Mouse (Mus musculus): ENCODE measurements around the gene Suz12.
A peak's percentile ranks its signal among the peaks of the same experiment; 100 is the strongest.
"Not testable (repeated sequence)": the region's sequence is repeated elsewhere in the genome, so short reads cannot be mapped to it uniquely, and the experiment has no call there.

Suz12 gene

DNA sequence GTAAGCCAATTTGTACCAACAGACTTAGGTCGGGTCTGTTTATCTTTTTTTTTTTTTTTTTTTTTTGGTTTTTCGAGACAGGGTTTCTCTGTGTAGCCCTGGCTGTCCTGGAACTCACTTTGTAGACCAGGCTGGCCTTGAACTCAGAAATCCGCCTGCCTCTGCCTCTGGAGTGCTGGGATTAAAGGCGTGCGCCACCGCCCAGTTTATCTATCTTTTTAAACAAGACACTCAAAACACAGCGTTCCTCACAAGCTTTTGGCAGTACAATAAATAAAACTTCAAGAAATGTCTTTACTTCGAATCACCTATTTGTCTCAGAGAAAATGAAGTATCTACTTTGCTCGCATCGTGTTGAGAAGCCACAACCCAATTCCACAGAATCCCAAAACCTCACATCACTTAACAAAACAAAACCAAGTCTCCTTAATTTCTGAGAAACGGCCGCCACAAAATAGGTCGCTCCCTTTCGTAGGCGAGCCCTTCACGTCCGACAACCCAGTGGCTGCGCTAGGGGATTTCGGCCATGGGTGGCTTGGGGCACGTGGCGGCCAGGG lies 793 bp upstream of the Suz12 start:
- DNase-seq (ENCODE audit: low read depth, low spot score) = no peak

DNA sequence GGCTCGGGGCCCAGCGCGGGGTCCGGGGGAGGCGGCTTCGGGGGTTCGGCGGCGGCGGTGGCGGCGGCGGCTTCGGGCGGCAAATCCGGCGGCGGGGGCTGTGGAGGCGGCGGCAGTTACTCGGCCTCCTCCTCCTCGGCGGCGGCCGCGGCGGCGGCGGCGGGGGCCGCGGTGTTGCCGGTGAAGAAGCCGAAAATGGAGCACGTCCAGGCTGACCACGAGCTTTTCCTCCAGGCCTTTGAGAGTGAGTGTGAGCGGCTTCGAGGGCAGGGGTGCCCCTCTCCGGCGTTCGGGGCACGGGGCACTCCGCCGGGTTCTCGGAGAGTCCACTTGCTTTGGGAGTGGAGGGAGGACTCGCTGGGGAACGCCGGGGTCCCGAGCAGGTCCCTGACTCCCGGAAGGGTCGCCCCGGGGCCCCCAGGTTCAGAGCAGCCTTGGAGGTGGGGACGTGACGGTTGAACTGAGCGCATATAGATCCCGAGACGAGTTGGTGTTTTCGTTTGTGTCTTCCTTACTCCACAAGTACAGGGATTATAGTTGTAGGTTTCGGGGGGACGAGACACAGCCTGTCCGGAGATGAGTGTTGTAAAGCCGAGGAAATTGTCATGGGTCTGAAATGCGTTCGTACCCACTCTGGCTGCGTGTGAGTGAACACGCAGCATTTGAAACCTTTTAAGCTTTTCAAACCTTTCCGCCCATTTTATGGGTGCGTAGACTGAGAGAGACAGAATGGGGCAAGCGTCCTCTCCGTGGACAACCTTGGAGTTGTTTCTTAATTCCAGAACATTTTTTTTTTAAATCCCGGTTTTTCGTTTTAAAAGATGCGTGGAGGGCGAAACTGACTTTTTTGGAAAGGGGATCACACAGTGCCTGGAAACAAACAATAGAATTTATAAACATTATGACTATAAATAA lies 707 bp downstream of the Suz12 start:
- peak; percentile 18 for DNase-seq (ENCODE audit: low read depth, low spot score)

DNA sequence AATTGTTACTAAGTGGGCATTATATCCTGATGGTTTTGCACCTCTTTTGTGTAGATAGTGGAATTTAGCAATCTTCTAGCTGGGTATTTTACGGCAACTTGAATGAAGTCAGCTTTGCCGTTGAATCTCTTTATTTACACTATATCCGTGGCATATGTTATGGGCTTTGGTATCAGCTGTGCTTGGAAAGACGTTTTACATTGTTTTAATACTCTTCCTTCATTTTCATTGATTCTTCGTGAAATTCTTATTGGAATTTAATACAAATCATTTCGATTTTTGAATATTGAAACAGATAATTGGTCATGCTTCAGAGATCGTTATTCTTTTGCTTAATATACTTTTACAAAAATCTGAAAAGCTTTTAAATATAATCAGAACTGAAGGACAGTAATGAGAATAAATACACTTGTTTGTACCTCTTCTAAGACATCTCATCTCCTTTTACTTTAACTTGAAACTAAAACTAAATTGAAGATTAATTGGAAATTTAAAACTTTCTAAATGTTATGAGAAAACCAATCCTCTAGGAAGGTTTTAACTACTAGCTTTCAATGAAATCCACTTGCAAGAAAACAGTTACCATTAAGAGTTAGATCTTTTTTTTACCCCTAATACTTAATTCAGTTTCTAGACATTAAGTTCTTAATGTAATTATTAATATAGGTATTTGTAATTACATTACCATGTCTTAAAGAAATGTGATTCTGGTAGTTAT lies 1.5 kb downstream of the Suz12 start:
- DNase-seq (ENCODE audit: low read depth, low spot score) = no peak

DNA sequence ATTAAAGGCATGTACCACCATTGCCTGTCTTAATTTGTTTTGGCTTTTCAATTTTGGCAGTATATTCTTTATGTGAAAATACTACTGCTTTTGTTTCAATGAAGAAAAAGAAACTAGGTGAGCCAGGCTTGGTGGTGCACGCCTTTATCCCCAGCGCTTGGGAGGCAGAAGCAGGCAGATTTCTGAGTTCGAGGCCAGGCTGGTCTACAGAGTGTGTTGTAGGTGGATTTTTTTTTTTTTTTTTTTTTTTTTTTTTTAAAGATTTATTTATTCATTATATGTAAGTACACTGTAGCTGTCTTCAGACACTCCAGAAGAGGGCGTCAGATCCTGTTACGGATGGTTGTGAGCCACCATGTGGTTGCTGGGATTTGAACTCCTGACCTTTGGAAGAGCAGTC lies 23.6 kb downstream of the Suz12 start:
- not testable (repeated sequence) for DNase-seq (ENCODE audit: low read depth, low spot score)

DNA sequence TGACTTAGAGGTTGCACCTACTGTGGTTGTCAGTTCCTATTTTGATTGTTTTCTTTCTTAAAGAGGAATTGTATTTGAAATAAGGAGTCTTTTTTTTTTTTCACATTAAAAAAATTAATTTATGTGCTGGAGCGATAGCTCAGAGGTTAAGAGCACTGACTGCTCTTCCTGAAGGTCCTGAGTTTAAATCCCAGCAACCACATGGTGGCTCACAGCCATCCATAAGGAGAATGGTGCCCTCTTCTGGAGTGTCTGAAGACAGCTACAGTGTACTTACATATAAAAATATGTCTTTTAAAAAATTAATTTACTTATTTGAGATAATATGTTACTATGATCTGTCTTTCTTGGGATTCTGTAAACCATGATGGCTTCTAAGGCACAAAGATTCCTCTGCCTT lies 26.9 kb downstream of the Suz12 start:
- DNase-seq (ENCODE audit: low read depth, low spot score) = no peak

DNA sequence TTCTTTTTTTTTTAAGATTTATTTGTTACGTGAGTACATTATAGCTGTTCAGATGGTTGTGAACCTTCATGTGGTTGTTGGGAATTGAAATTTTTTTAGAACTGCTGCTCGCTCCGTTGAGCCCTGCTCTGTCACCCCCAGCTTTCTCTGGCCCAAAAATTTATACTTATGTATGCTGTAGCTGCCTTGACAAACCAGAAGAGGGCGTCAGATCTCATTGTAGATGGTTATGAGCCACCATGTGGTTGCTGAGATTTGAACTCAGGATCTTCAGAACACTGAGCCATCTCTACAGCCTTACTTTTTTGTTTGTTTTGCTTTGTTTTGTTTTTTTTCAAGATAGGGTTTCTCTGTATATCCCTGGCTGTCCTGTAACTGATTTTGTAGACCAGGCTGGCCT lies 28.4 kb downstream of the Suz12 start:
- no peak for DNase-seq (ENCODE audit: low read depth, low spot score)

DNA sequence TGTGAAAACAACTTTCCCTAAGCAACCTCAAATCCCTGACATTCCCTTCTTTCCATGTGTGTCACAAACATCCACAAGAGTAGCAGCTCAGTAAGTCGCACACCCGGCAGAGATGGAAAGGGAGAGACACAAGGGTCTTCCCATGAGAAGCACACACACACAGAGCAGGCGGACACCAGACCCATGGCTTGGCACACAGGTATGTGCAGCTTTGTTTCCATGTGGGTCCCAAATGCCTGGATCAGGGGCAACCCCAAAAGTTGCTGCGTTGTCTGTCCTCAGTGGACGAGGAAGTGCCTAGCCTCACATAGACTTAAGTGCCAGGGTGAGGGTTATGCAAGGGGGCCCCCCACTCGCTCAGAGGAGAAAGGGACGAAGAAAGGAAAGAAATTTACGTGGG lies 44.6 kb downstream of the Suz12 start:
- no peak for DNase-seq (ENCODE audit: low read depth, low spot score)

DNA sequence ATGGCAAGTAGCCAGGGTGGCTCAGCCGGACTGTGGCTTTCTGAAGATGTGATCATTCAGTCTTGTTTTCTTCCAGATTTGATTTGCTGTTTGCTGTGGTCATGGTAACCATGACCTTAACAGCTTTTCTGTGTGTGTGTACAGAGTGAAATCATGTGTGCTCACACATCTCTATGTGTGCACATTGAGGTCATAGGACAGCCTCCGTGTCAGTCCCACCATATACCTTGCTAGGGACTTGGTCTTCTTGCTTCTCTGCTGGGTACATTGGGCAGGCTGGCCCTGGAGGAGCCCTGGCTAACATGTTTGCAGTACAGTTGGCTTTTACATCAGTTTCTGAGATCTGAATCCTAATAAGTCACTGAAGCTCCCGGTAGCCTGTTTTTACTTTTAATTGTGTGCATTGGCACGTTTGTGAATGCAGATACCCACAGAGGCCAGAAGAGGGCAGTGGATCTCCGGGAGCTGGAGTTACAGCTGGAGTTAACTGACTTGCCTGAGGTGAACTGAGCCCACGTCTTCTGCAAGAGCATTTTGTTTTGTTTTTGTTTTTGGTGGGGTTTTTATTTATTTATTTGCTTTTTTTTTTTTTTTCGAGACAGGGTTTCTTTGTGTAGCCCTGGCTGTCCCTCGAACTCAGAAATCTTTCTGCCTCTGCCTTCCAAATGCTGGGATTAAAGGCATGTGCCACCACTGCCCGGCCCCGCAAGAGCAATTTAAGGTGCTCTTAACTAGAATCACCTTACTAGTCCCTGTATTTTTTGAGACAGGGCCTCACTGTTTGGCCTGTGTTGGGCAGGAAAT lies 49.9 kb downstream of the Suz12 start:
- peak; percentile 63 for DNase-seq (ENCODE audit: low read depth, low spot score)

DNA sequence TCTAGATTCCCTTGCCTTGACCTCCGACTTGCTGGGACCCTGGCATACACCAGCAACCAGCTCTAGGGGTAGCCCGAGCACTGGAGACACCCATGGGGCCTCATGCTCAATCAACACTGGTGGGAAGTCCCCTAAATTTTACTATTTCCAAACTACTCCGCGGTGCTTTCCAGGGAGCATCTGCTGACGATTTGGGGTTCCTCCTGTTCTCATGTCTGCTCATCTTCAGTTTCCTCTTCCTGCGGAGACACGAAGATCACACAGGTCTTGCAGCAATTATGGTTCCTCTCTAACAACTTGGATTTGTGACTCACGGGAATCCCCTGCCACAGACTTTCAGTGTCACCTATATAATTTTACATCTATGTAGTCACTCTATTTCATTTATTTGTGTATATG lies 50.5 kb downstream of the Suz12 start:
- no peak for DNase-seq (ENCODE audit: low read depth, low spot score)

DNA sequence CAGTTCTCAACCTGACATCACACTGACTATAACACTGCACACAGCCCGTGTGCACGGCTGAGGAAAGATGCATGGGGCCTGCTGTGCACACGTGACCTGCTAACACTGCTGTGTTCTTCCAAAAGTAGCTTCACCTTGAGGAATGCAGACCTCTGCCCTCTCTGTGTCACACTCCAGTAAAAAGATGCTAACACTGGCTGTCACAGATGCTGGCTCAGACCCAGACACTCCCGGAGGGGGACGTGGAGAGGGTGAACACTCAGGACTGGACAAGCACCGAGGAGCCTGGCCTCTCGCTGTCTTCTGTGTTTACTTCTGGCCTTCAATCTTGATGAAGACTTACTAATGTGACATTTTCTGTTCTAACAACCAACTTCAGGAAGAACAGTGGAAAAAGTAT lies 54.0 kb downstream of the Suz12 start:
- DNase-seq (ENCODE audit: low read depth, low spot score) = no peak

DNA sequence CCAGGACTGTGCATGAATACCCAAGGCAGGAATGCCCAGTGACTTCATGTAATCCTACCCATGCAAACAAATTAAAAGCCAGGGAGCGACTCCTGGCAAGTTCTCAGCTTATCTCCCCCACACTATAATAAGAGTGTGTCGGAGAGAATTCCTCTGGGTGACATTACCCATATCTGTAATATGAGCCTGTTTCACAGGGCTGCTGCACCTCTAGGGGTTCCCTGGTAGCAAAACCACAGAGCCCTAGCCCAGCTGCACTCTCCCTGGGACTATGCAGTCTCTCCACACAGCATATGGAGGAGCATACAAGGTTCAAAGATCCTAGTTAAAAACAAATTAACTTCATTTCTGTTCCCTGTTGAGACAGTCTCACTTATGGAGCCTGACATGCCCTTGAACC lies 57.2 kb downstream of the Suz12 start:
- no peak for DNase-seq (ENCODE audit: low read depth, low spot score)

DNA sequence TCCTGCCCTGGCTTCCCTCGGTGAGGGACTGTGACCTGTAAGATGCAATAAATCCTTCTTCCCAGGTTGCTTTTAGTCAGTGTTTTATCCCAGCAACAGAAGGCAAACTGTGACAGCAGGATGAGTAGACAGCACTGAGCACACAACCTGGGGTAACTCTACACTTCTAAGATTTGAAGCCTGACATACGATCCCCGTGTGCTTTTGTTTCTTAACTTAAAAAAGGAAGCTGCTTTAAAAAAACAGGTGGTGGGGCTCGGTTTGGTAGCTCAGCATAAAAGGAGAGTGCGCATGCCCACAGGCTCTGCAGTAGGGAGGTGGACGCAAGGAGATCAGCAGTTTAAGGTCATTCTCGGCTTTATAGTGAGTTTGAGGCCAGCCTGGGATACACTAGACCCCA lies 59.5 kb downstream of the Suz12 start:
- DNase-seq (ENCODE audit: low read depth, low spot score) = no peak

DNA sequence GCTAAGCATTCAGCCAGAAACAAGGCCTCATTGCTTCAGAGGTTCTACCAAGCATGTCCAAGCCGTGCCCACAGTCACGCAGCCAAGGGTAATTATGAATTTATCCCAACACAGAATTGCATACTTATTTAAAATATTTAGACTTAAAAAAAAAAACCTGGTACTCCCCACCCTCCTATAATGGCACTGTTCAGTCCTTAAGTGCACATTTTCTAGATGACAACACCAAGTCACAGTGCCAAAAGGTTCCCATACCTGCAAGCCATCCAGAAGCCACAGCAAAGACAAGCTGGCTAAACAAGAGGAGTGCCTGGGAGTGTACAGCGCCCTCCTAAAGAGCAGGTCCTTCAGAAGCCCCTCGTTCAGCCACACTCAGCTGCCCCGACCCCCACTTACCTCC lies 60.3 kb downstream of the Suz12 start:
- no peak for DNase-seq (ENCODE audit: low read depth, low spot score)

DNA sequence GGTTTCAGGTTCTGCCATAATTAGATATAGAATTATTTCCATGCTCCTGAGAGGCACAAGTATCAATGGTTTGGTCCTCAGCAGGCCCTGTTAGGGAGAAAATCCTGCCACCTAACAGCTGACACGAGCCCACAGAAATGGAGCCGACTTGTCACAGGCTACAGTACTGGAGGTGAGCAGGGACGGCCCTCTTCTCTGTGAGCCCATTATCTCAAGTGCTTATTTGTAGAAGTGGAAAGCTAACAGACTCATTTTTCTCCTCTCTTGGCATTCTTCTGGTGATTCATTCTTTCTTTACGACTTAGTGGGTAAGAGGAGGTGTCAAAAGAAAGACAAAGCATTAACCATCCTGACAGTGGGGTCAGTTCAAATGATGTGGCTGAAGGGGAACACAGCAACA lies 61.8 kb downstream of the Suz12 start:
- no peak for DNase-seq (ENCODE audit: low read depth, low spot score)

DNA sequence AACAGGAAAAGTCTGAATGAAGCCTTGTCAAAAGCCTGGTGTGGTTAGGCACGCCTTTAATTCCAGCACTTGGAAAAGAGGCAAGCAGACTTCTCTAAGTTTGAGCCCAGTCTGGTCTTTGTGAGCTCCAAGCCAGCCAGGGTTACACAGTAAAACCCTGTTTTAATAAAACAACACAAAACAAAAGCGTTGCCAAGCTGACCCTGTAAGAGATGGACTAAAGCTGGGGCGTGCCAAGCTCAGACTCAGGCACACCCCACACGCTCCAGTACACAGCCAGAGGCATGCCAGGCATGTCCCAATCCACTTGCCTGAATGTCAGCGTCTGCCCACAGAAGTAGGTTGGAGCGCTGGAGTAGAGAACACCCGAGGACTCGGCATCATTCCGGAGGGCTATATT lies 63.2 kb downstream of the Suz12 start:
- no peak for DNase-seq (ENCODE audit: low read depth, low spot score)

DNA sequence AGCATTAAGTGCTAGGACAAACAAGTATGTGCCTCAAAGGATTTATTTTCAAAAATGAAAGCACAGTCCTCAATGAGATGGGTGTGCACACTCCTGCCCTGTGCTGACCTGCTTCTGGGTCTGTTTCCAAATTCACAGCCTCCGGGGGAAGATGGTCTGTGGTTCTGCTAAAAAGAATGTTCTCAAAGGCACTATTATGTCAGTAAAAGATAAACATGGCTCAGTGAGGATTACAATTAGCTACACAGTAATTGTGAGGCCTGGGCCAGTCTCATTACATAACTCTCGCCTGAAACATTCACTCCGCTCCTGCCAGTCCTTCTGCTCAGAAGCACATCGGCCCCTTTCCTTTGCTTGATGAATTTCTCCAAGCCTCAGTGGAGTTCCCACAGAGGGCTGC lies 69.3 kb downstream of the Suz12 start:
- DNase-seq (ENCODE audit: low read depth, low spot score) = peak; percentile 76

DNA sequence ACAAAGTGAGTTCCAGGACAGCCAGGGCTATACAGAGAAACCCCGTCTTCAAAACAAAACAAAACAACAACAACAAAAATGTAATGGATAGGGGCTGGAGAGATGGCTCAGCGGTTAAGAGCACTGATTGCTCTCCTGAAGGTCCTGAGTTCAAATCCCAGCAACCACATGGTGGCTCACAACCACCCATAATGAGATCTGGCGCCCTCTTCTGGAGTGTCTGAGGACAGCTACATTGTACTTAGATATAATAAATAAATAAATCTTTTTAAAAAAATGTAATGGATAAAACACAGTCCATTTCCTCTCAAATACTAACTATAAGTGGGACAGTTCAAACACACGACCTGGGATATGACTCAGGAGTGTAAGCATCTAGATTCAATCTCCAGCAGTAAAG lies 73.5 kb downstream of the Suz12 start:
- not testable (repeated sequence) for DNase-seq (ENCODE audit: low read depth, low spot score)

DNA sequence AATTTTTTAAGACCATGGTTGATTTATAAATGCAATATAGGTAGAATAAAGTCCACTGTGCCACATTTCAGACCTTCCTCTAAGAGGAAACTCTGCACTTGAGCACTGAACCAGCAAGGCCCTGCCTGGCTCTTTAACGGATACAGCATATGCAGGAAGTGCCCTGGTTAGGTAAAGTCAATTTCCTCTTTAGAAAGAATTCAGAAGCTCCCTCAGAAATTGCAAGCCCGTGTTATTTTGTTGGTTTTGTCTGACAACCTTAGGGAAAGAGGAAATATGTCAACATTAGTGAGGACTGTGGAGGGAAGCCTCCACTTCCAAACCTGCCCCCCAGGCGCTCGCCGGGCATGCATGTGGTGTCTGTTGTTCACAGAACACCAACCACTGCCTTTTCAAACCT lies 74.7 kb downstream of the Suz12 start:
- no peak for DNase-seq (ENCODE audit: low read depth, low spot score)

DNA sequence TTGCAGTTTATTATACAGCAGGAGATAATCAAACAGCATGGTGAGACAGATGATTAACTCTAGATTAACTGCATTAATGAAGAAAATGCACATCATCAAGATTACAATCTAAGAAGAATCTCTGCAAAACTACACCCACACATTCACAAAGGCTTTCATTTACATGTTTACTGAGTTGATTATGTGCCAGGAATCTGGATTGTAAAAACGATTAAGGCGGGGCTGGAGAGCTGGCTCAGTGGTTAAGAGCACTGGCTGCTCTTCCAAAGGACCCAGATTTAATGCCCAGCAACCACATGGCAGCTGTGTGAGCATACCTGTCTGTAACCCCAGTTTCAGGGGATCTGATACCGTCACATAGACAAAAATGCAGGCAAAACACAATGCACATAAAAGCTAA lies 76.9 kb downstream of the Suz12 start:
- DNase-seq (ENCODE audit: low read depth, low spot score) = no peak

DNA sequence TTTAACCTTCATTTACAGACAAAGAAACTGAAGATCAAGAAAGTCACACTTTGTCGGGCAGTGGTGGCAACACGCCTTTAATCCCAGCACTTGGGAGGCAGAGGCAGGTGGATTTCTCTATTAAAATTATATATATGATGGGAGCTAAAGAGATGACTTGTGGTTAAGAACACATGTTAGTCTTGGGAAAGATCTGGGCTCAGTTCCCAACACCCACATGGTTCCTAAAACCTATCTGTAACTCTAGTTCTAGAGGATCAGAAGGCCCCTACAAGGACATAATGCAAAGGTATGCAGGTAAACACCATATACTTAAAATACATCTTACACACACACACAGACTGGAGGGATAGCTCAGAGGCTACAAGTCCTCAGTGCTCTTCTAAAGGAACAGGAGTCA lies 78.1 kb downstream of the Suz12 start:
- DNase-seq (ENCODE audit: low read depth, low spot score) = peak; percentile 25

DNA sequence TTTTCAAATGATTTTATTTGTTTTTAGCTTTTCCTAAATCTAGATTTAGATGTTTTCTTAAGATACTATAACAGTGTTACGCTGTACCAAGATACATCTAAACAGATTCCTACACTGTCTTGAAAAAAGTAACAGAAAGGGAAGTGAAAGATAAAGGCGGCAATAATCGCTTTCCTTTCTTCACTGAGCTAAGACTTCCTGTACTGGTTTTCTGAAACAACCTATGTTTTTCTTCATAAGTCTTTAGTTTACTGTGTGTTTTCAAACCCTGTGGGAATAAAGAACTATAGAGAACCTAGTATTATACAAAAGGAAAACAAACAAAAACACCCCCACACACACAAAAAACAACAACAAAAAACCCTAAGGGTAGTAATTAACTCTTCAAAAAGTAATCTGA lies 79.5 kb downstream of the Suz12 start:
- DNase-seq (ENCODE audit: low read depth, low spot score) = no peak

Data from brain, adult 2 months (tissue).